In the genomic region with DNA sequence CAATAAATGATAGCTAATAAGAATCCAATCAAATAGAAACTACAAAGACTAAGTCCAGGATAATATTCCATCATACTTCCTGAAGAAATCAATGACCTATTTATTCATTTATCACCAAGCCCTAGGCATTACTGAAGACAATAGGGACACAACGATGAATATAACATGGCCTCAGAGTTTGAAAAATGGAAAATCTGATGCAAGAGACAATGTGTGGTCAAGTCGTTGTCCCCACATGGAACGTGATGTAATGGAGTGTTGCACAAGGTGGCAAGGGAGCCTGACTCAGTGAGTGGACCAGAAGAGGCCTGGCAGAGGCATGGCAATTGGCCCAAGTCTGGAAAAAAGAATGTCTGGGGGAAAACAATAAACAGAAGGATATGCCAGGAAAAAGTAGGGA, we compare ENCODE assay signal across 21 mouse cellular contexts.
DNase-seq lines count a peak whose midpoint lies in the region; ATAC-seq and TF ChIP-seq lines count a peak whose summit lies in the region.
"Had no signal": no experiment of that assay in that cellular context is flagged by ENCODE, and none has a peak within 500 bp of the region (broad histone marks: within the 10 kb centered on the region; RNA-seq: fewer than 3 reads in every experiment).

No protein-coding gene starts in this region.

- no peak for TF ChIP-seq CTCF in lung, postnatal 0 days (IDR thresholded peaks at IDR 0.05)
- TF ChIP-seq CTCF in lung, adult 2 months (IDR thresholded peaks at IDR 0.05; ENCODE audit: insufficient read depth, low read length) = no peak

- 0 out of 2 replicates have a peak, but pooled peaks have one; percentile 12 for TF ChIP-seq EP300 in lung, postnatal 0 days (IDR thresholded peaks at IDR 0.05)

- no peaks in the 10 kb centered on the region for H3K36me3 ChIP-seq in lung, postnatal 0 days (ENCODE audit: insufficient read depth, low read length)
- H3K36me3 ChIP-seq in hindbrain, embryonic 16.5 days (ENCODE audit: control insufficient read depth, insufficient read depth, low read length) = no peaks in the 10 kb centered on the region
- H3K36me3 ChIP-seq: hindbrain, embryonic 12.5 days; intestine, embryonic 15.5 days; kidney, embryonic 15.5 days; liver, embryonic 12.5 days; midbrain, embryonic 13.5 days had no signal

- no peak for ATAC-seq in lung, postnatal 0 days
- ATAC-seq in hindbrain, embryonic 16.5 days = no peak
- ATAC-seq: CD4-positive, CD25-positive, alpha-beta regulatory T cell, adult 4 months; forebrain, embryonic 16.5 days; intestine, embryonic 15.5 days; liver, embryonic 12.5 days; midbrain, embryonic 13.5 days had no signal

- no peak for TF ChIP-seq POLR2A in lung, adult 2 months (IDR thresholded peaks at IDR 0.05; ENCODE audit: borderline replicate concordance, extremely low read depth, low read depth, low read length)

- H3K9ac ChIP-seq in lung, postnatal 0 days (replicated peaks; ENCODE audit: low read depth) = no peak overlapping the region
- H3K9ac ChIP-seq in hindbrain, embryonic 16.5 days (ENCODE audit: low read depth, low read length) = no peak overlapping the region
- H3K9ac ChIP-seq: hindbrain, embryonic 12.5 days; intestine, embryonic 15.5 days; kidney, embryonic 15.5 days; liver, embryonic 12.5 days; midbrain, embryonic 13.5 days had no signal

- 60% methylated on average over 3 of the region's 3 CpGs for WGBS in lung, postnatal 0 days
- WGBS in lung, adult 2 months = 51% methylated on average over 3 of the region's 3 CpGs
- 85% methylated on average over 3 of the region's 3 CpGs for WGBS in hindbrain, embryonic 16.5 days

- H3K4me2 ChIP-seq in lung, postnatal 0 days (replicated peaks; ENCODE audit: low read depth, low read length) = no peak overlapping the region
- no peak overlapping the region for H3K4me2 ChIP-seq in hindbrain, embryonic 16.5 days (ENCODE audit: low read length)
- H3K4me2 ChIP-seq: hindbrain, embryonic 12.5 days; intestine, embryonic 15.5 days; kidney, embryonic 15.5 days; liver, embryonic 12.5 days; midbrain, embryonic 13.5 days had no signal

- H3K27me3 ChIP-seq in lung, postnatal 0 days (replicated peaks; ENCODE audit: insufficient read depth, low read length) = no peaks in the 10 kb centered on the region
- H3K27me3 ChIP-seq in hindbrain, embryonic 16.5 days (replicated peaks; ENCODE audit: control insufficient read depth, insufficient read depth, low read length) = no peaks in the 10 kb centered on the region
- H3K27me3 ChIP-seq: hindbrain, embryonic 12.5 days; intestine, embryonic 15.5 days; liver, embryonic 12.5 days; midbrain, embryonic 13.5 days had no signal

- no peak for DNase-seq in lung, postnatal 0 days (ENCODE audit: low spot score)
- no peak for DNase-seq in lung, adult 2 months
- DNase-seq in adrenal gland, postnatal 10 days = peak; percentile 32
- peak; percentile 47 for DNase-seq in lung, postnatal 25 days (ENCODE audit: low spot score)
- DNase-seq in thymus, postnatal 0 days (ENCODE audit: low spot score) = no peak
- DNase-seq in left cerebral cortex, adult 18-20 months (ENCODE audit: low spot score in 2 of 2) = no peak
- no peak for DNase-seq in left cerebral cortex, adult 11 months (ENCODE audit: low spot score)
- DNase-seq: cerebellum, adult 11 months; cerebellum, postnatal 36 days; right cerebral cortex, adult 18-20 months; thymus, adult 18-20 months had no signal

- H3K27ac ChIP-seq in lung, postnatal 0 days (ENCODE audit: low read length) = no peak overlapping the region
- H3K27ac ChIP-seq in hindbrain, embryonic 16.5 days (ENCODE audit: low read depth, low read length) = no peak overlapping the region
- H3K27ac ChIP-seq: hindbrain, embryonic 12.5 days; intestine, embryonic 15.5 days; kidney, embryonic 15.5 days; liver, embryonic 12.5 days; macrophage; midbrain, embryonic 13.5 days had no signal

- H3K4me3 ChIP-seq in lung, postnatal 0 days (ENCODE audit: low read depth, low read length) = no peak overlapping the region
- H3K4me3 ChIP-seq in lung, adult 2 months (replicated peaks; ENCODE audit: extremely low read depth, low read depth, low read length) = no peak overlapping the region
- H3K4me3 ChIP-seq in hindbrain, embryonic 16.5 days (ENCODE audit: low read length) = no peak overlapping the region
- H3K4me3 ChIP-seq: hindbrain, embryonic 12.5 days; intestine, embryonic 15.5 days; kidney, embryonic 15.5 days; left cerebral cortex, adult 2 months; liver, embryonic 12.5 days; midbrain, embryonic 13.5 days had no signal

- no peaks in the 10 kb centered on the region for H3K9me3 ChIP-seq in lung, postnatal 0 days (ENCODE audit: low read length)
- H3K9me3 ChIP-seq in hindbrain, embryonic 16.5 days (ENCODE audit: control insufficient read depth, low read length) = no peaks in the 10 kb centered on the region
- H3K9me3 ChIP-seq: hindbrain, embryonic 12.5 days; intestine, embryonic 15.5 days; kidney, embryonic 15.5 days; liver, embryonic 12.5 days; midbrain, embryonic 13.5 days had no signal

- H3K4me1 ChIP-seq in lung, postnatal 0 days (ENCODE audit: insufficient read depth, low read depth, low read length) = no peaks in the 10 kb centered on the region
- peaks cover 2% of the 10 kb centered on the region; the same call in 1 of the 2 replicates for H3K4me1 ChIP-seq in lung, adult 2 months (ENCODE audit: control insufficient read depth, insufficient read depth, low read length)
- no peaks in the 10 kb centered on the region for H3K4me1 ChIP-seq in hindbrain, embryonic 16.5 days (ENCODE audit: control insufficient read depth, insufficient read depth, low read depth, low read length)
- H3K4me1 ChIP-seq: intestine, embryonic 15.5 days; liver, embryonic 12.5 days had no signal

Comparison
In these comparisons a context has a peak if more than half of its experiments do, and no peak if none do; other contexts are left out.
1. DNase-seq: peak in adrenal gland, postnatal 10 days (single experiment) and lung, postnatal 25 days (single experiment); none in lung, postnatal 0 days (single experiment), lung, adult 2 months (single experiment), thymus, postnatal 0 days (single experiment), left cerebral cortex, adult 18-20 months (0 of 2) and left cerebral cortex, adult 11 months (single experiment).